Mouse (Mus musculus): ENCODE results near the gene Ackr1. TPM values are rescaled to one million over a fixed set of nuclear protein-coding genes. Genes with fewer than 3 reads are reported as not detected.

Ackr1 gene
- total RNA-seq (2023; ENCODE audit: inconsistent age), result not detected in 4 replicates

GRCm38 (mm10) chr1:173333312-173334253, at the start of gene Ackr1:
TSS of gene Ackr1 (minus strand) at chr1:173333750.

GRCm38 (mm10) chr1:173367356-173368046, 34.0 kb upstream of the Ackr1 start, which contains the start of gene Cadm3:
TSS of gene Cadm3 (minus strand) at chr1:173367695.

GRCm38 (mm10) chr1:173350372-173350957, 16.9 kb upstream of the Ackr1 start, which contains the start of gene Aim2:
TSS of gene Aim2 (plus strand) at chr1:173350879.

Other genes starting within 250 kb of the Ackr1 start
- gene Olfr1408, start 196.4 kb downstream of the Ackr1 start, total RNA-seq (2023; ENCODE audit: inconsistent age), result not detected in 4 replicates
- not detected in 4 replicates for gene Olfr1406, start 143.1 kb downstream of the Ackr1 start, total RNA-seq (2023; ENCODE audit: inconsistent age)
- gene Olfr218, start 135.9 kb downstream of the Ackr1 start, total RNA-seq (2023; ENCODE audit: inconsistent age), result not detected in 4 replicates
- gene Olfr1404, start 121.4 kb downstream of the Ackr1 start, total RNA-seq (2023; ENCODE audit: inconsistent age), result not detected in 4 replicates
- gene Fcer1a, start 106.5 kb downstream of the Ackr1 start, total RNA-seq (2023; ENCODE audit: inconsistent age), result not detected in 4 replicates
- gene Olfr418, start 67.7 kb downstream of the Ackr1 start, total RNA-seq (2023; ENCODE audit: inconsistent age), result not detected in 4 replicates
- gene Mptx2, start 56.0 kb downstream of the Ackr1 start, total RNA-seq (2023; ENCODE audit: inconsistent age), result not detected in 4 replicates
- 117 to 122 TPM (median 120 TPM) in 4 replicates for gene Aim2, start 17.1 kb upstream of the Ackr1 start, total RNA-seq (2023; ENCODE audit: inconsistent age)
- not detected in 4 replicates for gene Cadm3, start 33.9 kb upstream of the Ackr1 start, total RNA-seq (2023; ENCODE audit: inconsistent age)
- 57.1 to 99.2 TPM (median 70.9 TPM) in 4 replicates for gene Ifi206, start 157.3 kb upstream of the Ackr1 start, total RNA-seq (2023; ENCODE audit: inconsistent age)
- 25.5 to 51.2 TPM (median 35.5 TPM) in 4 replicates for gene Ifi214, start 202.2 kb upstream of the Ackr1 start, total RNA-seq (2023; ENCODE audit: inconsistent age)